Mouse (Mus musculus) heart, postnatal 14 days (tissue): Measurements from ENCODE around the gene Ric8a. TPM values are rescaled to one million over a fixed set of nuclear protein-coding genes. Genes with fewer than 3 reads are reported as not detected.

Experiments used
- DNase-seq, 2 experiments: peaks; one replicate each; pipeline ENCODE4 v3.0.0; 2021 to 2022
- intact Hi-C: fragments of 180-260 bp; cut with DNase I; formaldehyde crosslinking; loops from one replicate; pipeline ENCODE4 v1.15.1; 2025
- long read RNA-seq, 2 experiments: library from polyadenylated mRNA; stranded (forward); transcript quantifications; one replicate each; pipeline ENCODE4 v2.0.0; 2021
- total RNA-seq, 2 experiments: library from RNA; stranded (reverse); gene quantifications; 2 replicates each; pipeline ENCODE4 v1.2.3; 2021

Ric8a gene
- total RNA-seq = 10 to 100 TPM; 23.7 to 24.5 TPM
- long read RNA-seq, experiment 1, transcript Ric8a-201 (10 exons, 3,406 nt) = major isoform, 32 of 41 reads
- long read RNA-seq, experiment 1, partial matches to known transcripts = 2 of 41 reads
- long read RNA-seq, experiment 1, other reads (novel, unspliced or antisense) = 5 of 41 reads
- long read RNA-seq, experiment 2, transcript Ric8a-201 (10 exons, 3,406 nt) = major isoform, 39 of 52 reads
- long read RNA-seq, experiment 2, partial matches to known transcripts = 4 of 52 reads
- long read RNA-seq, experiment 2, other reads (novel, unspliced or antisense) = 7 of 52 reads

DNA sequence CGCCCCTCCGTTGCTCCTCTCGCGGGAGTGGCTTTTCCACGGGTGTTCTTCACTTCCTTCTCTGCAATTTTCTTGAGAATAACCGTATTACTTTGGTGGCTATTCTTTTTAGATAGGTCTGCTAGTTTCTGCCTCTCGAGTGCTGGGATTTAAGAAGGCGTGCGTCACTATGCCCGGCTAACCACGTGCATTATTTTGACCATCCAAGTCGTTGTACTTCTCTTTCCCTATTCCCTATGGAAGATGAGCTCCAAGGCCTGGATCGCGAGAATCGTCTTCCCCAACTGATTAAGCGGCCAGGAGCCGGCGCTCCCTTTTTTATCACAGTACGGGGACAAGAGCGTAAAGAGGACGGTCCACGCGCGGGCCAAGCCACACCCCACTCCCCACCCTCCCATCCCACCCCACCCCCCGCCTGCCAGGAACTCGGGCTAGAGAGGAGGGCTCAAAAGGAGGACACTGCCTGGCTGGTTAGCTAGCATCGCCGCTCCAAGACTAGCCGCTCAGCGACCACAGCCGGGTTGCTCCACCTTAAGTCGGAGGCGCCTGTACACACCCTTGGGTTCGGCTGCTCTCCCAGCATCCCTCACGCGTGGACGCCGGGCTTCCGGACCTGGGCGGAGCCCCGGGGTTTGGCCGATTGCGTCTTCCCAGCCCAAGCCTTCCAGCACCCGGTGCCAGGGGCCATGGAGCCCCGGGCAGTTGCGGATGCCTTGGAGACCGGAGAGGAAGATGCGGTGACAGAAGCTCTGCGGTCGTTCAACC, at the start of gene Ric8a:
TSS of gene Ric8a (plus strand) at position 173 of the 765 bp plus-strand sequence.
- intact Hi-C loops = loop anchor here (1.0 to 5.0 kb wide), 3 partner anchors 24 to 315 kb away; partner anchors contain the start of genes Pgghg, Psmd13 and Rnh1

DNA sequence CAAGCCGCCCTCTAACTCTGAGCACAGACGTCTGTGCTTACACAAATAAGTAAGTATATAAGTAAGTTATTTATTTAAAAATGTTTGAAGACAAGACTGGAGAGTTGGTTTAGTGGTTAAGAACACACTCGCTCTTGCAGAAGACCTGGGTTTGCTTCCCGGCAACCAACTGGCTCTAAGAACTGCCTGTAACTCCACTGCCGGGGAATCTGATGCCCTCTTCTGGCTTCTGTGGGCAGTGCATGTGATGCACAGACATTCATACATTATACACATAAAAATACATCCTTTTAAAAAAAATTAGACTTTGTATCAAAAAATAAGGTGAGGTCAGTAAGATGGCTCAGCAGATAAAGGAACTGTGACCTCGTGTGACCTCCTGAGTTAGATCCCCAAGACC, 46.3 kb upstream of the Ric8a start:
- intact Hi-C loops = no loop called here
- no peak for DNase-seq

More for the DNA sequence above, at the start of gene Ric8a:
- peak; percentile 91 to 92 for DNase-seq

DNA sequence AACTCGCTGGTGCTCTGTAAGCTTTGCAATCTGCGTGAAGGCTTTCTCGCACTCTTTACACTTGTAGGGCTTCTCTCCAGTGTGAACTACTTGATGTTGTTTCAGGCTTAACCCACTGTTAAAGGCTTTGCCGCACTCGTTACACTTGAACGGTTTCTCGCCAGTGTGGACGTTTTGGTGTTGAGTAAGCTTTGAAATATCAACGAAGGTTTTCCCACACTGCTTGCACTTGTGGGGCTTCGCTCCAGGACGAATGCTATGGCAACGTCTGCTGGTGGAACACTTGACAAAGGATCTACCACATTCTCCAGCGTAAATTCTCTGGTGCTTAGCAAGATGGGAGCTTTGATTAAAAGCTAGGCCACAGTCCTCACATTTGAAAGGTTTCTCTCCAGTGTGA, 45.0 kb upstream of the Ric8a start:
- DNase-seq = no peak
- intact Hi-C loops = no loop called here

DNA sequence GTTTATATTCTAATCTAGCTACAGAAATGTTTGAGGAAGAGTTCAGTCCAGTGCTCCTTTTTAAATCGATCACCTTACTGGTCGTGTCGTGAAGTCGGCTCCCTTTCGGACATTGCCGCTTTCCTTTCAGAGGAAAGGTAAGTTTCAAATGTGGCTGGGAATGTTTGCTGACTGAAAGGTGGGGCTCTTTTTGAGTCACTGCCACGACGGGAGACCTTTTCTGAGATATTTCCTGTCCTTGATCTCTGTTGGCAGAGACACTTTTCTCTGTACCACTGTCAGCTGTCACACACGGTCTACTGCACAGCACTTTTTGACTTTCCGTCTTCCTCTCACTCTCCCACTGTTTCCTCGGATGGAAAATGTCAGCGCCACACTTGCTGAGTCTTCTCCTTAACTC, 43.9 kb upstream of the Ric8a start:
- DNase-seq = no peak
- intact Hi-C loops = no loop called here

DNA sequence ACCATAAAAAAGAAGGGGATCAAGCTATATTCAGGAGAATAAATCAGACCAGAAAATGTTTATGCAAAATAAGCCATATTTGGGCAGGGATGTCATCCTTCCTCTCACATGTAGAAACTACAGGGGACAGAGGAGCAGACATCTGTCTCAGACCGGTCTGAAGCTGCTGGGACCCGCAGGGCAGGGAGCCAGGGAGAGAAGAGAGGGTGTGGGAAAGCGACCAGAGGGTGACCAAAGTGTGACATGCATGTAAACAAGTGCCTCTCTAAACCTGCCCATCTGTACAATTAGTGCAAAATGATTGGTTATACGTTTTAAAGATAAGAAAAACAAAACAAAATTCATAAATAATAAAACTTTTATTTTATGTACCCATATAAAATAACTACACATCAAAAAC, 36.6 kb upstream of the Ric8a start:
- no peak for DNase-seq
- intact Hi-C loops = no loop called here

DNA sequence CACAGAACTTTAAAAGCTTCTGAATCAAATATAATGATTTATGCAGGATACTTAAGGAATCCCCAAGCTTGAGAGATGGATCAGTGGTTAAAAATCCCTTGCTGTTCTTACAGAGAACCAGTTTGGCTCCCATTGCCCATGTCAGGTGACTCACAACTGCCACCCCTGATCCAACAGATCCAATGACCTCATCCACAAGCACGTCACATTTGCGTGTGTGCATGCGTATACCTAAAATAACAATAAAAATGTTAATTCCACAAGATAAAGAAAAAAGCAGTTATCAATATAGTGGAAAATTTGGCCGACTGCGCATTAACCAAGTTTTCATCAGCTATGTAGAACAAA, 35.5 kb upstream of the Ric8a start:
- intact Hi-C loops = no loop called here
- no peak for DNase-seq

DNA sequence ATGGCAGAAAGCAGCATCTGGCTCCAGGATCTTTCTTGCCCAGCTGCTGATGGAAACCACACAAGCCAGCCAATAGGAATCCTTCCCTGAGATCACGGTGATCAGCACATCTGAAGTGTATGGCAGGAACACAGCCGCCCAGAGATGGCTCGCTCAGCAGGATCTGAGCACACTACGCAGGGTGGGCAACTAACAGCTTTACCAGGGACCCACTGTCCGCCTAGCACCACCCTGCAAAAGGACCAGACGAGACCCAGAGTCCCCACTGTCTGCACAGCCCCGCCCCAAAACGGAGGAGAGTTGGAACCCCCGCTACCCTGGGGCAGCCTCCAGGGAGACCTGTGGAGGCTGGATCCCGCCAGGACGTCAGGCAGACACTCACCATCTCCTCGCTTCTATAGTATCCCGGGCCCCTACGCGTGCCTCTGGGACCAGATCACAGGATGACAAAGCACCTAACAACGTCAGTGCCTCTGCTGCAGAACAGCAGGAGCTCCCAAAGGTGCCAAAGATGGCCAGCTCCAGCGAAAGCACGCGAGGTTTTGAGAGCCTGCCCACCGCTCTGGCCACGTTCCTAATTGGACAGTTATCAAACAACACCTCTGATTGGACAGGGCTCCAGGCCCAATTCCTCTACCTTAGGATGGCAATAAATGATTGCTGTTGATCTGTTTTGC, 35.0 kb upstream of the Ric8a start, which contains the start of gene Zfp941:
TSS of gene Zfp941 (minus strand) at position 526 of the 677 bp plus-strand sequence.
- intact Hi-C loops = no loop called here
- peak in 1 of 2 experiments; percentile 29 for DNase-seq

DNA sequence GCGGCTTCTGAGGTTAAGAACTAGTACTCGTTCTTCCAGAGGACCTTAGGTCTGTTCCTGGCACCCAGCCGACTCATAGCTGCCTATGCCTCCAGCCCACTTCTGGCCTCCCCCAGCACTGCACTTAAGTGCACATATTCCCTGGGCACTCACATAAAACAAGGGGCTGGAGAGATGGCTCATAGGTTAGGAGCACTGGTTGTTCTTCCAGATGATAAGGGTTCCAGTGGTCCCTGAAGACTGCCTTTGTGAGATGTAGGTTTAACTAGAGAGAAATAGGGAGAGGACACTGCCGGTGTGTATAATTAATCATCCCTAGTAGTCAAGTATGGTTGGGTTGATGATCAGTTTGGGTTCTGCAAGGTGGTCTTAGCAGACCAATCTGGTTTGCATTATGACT, 34.0 kb upstream of the Ric8a start:
- intact Hi-C loops = no loop called here

DNA sequence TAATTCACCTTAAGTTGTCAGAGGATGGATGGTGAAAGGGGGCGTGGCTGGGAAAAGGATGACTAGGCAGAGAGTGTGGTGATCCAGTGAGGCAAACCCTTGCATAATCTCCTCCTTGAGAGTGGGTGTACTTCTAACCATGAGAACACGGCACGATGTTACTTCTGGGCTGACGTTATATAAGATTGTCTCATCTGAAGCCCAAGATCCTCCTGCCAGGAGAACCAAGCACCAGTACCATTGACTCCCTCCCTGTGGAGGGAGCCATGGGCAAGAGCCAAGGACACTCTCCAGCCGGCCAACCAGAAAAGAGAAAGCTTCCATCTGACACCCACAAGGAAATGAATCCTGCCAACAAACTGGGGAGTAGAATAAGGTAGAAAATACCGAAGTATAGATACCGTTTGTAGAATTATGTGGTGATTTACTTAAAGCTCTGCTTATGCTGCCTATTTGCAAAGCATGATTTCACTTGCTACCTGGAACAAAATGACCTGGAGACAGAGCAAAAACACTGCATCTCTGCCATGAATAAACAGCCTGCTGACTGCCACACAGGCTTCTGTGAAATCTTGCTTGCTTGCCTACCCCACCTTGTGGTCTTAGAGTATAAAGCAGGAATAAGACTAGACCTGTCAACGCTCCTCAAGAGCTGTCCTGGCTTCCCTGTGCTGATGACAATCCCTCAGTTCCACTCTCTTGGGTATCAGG, 28.4 kb upstream of the Ric8a start:
- intact Hi-C loops = loop anchor here (5.0 kb wide), 1 partner anchor 746 kb away; the partner anchor contains the start of gene Caly
- DNase-seq = peak in 1 of 2 experiments; percentile 28

More for the DNA sequence above, 34.0 kb upstream of the Ric8a start:
- DNase-seq = no peak

DNA sequence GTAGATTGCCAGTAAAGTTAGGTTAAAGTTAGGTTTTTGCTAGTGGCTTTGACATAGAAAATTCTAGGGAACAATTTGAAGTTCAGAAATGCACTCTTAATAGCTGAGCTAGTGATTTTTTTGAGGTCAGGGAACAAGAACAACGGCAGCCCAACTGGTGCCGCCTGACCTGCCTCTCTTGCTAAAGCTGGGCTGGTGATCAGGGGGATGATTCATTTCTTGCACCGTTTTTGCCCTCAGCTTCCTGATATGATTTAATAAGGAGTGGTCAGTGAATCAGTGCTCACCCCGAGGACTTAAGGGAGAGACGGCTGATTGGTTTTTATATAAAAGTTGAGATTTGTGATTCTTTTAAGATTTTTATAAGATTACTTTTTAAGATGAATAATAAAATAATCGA, 25.3 kb upstream of the Ric8a start:
- DNase-seq = no peak
- intact Hi-C loops = no loop called here

DNA sequence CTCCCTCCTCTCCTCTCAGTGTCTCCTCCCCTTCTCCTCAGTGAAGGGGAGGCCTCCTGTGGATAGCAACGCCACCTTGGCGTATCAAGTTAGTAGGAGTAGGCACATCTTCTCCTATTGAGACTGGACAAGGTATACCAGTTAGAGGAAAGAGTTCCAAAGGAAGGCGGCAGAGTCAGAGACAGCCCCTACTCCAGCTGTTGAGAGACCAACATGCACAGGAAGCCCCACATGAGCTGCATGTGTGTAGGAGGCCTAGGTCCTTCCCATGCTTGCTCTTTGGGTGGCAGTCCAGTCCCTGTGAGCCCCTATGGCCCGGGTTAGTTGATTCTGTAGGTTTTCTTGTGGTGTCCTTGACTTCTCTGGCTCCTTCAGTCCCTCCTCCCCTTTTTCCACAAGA, 23.4 kb upstream of the Ric8a start:
- intact Hi-C loops = no loop called here
- no peak for DNase-seq

DNA sequence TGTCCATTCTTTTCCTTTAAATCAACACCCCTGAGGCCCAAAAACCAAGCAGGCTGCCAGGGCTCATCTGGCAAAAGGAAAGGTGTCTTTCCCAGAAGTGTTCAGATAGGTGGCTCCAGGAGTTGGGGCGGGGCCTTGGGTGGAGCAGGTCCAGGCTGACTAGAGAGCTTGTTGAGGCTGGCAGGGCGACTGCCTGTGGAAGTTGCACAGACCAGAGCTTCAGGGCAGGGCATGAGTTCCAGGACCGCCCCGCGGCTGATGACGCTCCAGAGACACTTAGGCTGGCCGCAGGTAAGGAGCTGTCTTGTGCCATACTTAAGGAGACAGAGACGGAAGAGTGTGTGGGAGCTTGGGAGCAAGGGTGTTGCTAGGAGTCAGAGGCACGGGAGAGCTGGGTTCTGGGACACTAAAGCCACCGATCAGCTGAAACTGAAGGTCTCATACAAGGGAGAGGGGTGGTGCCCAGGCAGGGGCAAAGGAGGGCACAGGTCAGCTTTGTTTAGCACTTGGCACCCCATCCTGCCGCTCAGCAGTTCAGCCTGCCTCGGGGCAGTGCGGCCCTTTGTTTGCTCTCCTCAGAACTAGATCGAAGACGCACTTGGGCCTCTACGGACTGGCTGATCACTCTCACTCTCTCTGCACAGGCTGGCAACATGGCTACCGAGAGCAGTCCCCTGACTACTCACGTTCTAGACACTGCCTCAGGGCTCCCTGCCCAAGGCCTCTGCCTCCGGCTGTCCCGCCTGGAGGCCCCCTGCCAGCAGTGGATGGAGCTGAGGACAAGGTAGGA, 21.6 kb upstream of the Ric8a start, which contains the start of gene Urah:
TSS of gene Urah (plus strand) at position 51 of the 790 bp plus-strand sequence.
- DNase-seq = no peak
- intact Hi-C loops = no loop called here

DNA sequence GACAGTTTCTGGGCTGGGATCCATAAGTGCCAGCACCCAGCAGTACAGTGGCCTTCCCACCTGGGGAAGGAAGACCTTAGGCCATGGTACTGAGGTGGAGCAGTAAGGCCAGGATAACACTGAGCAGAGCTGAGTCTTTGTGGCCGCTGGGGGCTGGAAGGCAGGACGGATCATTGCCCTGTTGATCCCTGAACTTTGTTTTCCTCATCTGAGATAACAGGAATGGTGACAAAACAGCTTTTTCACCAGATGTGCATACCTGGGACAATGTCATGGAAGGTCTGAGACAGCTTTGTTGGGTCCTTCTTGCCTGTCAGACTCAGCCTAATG, 21.0 kb upstream of the Ric8a start:
- no peak for DNase-seq
- intact Hi-C loops = no loop called here

DNA sequence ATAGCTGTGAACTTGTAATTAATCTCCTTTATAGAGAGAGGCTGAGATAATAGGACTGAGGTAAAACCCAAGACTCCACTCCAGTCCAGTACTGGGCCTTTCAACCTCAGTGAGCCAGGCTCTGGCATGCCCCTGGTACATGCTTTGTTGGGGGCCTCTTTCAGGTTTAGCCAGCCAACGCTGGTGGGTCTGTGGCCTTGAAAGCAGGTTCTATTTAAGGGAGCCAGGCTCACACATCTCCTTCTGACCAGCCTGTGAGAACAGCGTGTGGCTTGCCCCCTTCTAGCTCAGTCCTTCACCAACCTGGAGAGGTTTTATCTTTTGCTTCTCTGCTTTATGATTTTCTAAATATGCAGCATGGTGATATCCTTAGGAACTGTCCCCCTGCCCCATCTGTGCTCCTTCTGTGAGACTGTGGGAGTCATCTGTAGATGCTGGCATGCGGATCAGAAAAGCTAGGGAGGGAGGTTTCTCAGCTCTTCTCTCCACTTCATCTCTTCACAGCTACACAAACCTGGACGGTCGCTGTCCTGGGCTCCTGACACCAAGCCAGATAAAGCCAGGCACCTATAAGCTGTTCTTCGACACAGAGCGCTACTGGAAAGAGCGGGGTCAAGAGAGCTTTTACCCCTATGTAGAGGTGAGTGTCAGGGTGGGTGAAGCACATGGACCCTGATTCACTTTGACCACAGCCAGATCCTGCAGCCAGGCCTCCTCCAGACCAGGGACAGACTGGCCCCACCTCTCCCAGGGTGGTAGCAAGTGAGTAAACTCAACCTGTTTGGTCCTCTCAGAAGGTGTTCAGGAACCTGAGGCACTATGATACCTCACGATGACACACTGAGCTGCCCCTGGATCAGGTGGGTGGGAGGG, 20.3 kb upstream of the Ric8a start:
- intact Hi-C loops = no loop called here
- no peak for DNase-seq

DNA sequence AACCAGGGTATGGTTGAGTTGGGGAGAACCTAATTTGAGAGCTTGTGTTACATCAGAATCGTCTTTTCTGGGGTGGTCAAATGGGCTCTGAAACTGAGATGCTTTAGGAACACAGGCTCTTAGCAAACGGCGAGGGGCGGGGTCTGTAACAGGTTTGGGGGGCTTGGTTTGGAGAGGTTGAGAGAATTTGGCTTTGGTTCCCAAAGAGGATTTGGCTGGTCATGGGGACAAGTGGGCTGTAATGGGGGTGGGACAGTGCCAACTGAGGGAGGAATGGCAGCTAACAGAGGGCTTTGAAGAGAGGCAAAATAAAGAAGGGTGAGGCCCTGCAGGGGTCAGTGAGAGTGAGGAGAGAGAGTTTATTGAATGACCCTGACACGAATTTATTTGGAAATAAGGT, 17.2 kb upstream of the Ric8a start:
- DNase-seq = no peak
- intact Hi-C loops = no loop called here

DNA sequence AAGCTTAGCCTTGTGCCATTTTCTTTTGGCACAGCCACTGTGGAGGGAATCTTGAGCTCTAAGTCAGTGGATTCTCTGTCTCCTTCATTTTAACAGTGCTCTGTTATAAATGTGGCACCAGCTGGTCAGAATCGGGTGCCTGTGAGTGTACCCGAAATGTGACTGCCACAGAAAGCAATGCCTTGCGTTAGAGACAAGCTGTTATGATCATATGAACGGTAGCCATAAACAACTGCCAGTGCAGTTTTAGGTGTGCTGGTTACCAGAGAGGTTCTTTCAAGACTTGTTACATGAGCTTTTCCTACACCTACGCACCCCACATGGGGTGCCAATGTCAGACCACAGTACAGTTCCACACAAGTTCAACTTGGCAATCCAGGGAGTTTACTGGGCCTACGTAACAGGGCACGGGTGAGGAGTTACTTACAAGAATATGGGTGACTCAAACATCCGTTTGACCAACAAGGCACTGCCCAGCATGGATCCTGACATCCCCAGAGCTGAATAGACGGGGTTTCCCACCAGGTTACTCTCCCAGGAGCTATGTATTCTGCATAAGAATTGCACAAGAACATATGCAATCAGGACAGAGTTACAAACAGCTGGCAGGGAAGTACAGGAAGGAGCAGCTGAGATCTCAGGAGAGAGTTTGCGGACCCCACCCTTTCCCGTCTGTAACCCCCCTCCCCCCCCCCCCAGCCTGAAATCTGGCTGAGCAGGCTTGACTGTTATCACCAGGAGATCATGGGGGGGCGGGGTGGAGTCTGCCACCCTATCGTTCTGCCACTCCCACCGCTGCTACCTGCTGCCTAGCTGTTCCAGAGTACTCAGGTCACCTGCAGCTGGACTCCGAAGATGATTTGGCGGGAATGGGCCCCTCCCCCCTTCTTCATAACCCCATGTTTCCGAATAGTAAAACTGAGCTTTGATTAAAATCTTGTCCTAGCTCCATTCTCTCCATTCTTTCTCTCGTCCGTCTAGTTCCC, 15.7 kb upstream of the Ric8a start:
- intact Hi-C loops = loop anchor here (10.0 kb wide), 1 partner anchor 524 kb away; no protein-coding TSS in a partner anchor
- no peak for DNase-seq

DNA sequence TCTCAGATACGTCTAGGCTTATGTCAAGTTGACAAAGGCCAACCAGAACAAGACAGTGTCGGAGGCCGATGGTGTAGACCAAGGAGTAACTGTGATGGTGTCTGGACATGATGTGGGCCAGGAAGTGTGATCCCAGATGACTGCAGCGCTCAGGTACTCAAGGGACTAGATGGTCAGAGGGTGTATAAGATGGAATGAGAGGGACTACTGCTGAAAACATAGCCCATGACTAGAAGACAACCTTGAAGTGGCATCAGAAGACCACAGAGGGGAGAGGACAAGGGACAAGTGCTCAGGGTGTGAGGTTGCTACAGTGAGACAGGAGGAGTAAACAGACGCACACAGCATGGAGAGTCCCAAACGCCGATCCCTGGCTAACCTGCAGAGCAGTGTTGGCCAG, 13.0 kb upstream of the Ric8a start:
- DNase-seq = no peak
- intact Hi-C loops = loop anchor here (10.0 kb wide), 1 partner anchor 521 kb away; no protein-coding TSS in a partner anchor
